Mouse (Mus musculus) hindbrain, embryonic 11.5 days (tissue): ENCODE data around the gene U90926. TPM values are rescaled to one million over a fixed set of nuclear protein-coding genes. Genes with fewer than 3 reads are reported as not detected.
"Not testable (repeated sequence)": the region's sequence is repeated elsewhere in the genome, so short reads cannot be mapped to it uniquely, and the experiment has no call there.

Experiments used
- ATAC-seq: fragments of 200-750 bp; cut with Nextera tagmentation; 2 replicates; pipeline ENCODE4 v1.8.0; 2017; ENCODE audit warnings: mild to moderate bottlenecking, moderate TSS enrichment, moderate library complexity; ENCODE audit not compliant: low FRiP score
- DNase-seq: peaks from one replicate; pipeline ENCODE4 v3.0.0-alpha.2; 2015; ENCODE audit warnings: low spot score
- H3K27ac ChIP-seq: fragments of 300-500 bp; sonication (generic); 2 replicates; pipeline ENCODE4 v1.5.1; 2014; ENCODE audit warnings: mild to moderate bottlenecking, low read depth, low read length
- H3K27me3 ChIP-seq: fragments of 300-500 bp; sonication (generic); 2 replicates; pipeline ENCODE4 v1.6.1; 2014; ENCODE audit warnings: mild to moderate bottlenecking, low read length, moderate library complexity, mixed read lengths; ENCODE audit not compliant: control insufficient read depth, insufficient read depth
- H3K36me3 ChIP-seq: fragments of 300-500 bp; sonication (generic); 2 replicates; pipeline ENCODE4 v1.6.1; 2014; ENCODE audit warnings: mild to moderate bottlenecking, low read length, moderate library complexity, mixed read lengths; ENCODE audit not compliant: control insufficient read depth, insufficient read depth
- H3K4me1 ChIP-seq: fragments of 300-500 bp; sonication (generic); replicated peaks from 2 replicates; pipeline ENCODE4 v1.6.1; 2014; ENCODE audit warnings: low read length, mixed read lengths; ENCODE audit not compliant: control insufficient read depth, insufficient read depth
- H3K4me2 ChIP-seq: fragments of 300-500 bp; sonication (generic); replicated peaks from 2 replicates; pipeline ENCODE4 v1.6.1; 2014; ENCODE audit warnings: mild to moderate bottlenecking, low read depth, low read length
- H3K4me3 ChIP-seq: fragments of 300-500 bp; sonication (generic); 2 replicates; pipeline ENCODE4 v1.5.1; 2014; ENCODE audit warnings: low read depth, low read length
- H3K9ac ChIP-seq: fragments of 300-500 bp; sonication (generic); 2 replicates; pipeline ENCODE4 v1.6.1; 2014; ENCODE audit warnings: low read depth, low read length
- H3K9me3 ChIP-seq: fragments of 300-500 bp; sonication (generic); 2 replicates; pipeline ENCODE4 v1.6.1; 2016; ENCODE audit warnings: low read length; ENCODE audit not compliant: control insufficient read depth
- WGBS: fragments of 180-500 bp; shearing (Covaris S2); extraction: QIAGEN DNeasy Blood & Tissue Kit; methylation state at CpG from one replicate; pipeline ENCODE4 v1.1.7; 2014; 5-methylcytosine and 5-hydroxymethylcytosine counted together
- polyA plus RNA-seq: library from polyadenylated mRNA; unstranded; fragments of >200 nt; fragmentation: Nextera tagmentation; extraction: Ambion mirVana; gene quantifications from 2 replicates; pipeline ENCODE4 v1.2.1, GENCODE M21; 2014

The U90926 gene
- polyA plus RNA-seq, 1 experiment from 2014 or later: not detected

DNA sequence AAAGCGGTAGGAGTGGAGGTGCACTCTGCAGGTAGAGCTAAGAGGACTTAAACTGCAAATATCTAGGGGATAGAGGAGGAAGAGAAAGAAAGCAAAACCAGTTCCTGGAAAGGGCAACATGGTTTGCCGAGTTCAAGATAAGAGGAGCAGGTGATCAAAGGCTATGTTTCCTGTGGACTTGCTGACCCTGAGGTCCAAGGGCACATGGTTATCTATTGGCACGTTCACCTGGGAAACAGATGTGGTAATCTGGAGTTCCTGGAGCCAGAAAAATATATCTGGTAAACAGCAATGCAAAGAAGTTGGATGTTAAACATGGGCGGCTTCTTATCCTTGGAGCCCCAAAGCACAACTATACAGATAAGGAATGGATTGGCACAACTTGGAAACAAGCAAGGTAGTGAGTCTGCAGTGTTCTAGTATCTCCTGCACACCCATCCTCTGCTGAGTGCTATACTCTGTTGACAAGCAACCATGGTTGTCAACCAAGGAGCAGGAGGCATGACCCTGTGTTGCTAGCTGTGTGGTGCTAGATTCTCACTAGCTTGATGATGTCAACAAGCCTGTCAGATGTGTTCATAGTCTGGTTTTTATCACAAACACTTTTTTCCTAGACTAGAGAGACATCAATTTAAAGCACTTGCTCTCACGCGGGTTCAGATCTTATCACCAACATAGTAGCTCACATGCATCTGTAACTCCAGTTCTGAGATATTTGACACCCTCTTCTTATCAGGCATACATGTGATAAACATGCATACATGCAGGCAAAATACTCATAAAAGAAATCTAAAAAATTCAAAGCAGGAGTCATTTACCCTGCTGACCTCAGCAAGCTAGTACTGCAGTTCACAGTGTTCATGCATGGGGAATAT is 10.8 kb downstream of the U90926 start:
- Histone ChIP-seq H3K4me2 (no peak overlapping the region), H3K9me3 (no peaks in the 10 kb centered on the region), H3K27me3 (no peaks in the 10 kb centered on the region), H3K9ac (no peak overlapping the region), H3K4me1 (no peaks in the 10 kb centered on the region), H3K36me3 (0 out of 2 replicates have a peak, but pooled peaks cover 2% of the 10 kb centered on the region), H3K4me3 (no peak overlapping the region), H3K27ac (no peak overlapping the region)
- ATAC-seq: no peak
- 90% methylated on average over 6 of the region's 6 CpGs for WGBS
- no peak for DNase-seq

DNA sequence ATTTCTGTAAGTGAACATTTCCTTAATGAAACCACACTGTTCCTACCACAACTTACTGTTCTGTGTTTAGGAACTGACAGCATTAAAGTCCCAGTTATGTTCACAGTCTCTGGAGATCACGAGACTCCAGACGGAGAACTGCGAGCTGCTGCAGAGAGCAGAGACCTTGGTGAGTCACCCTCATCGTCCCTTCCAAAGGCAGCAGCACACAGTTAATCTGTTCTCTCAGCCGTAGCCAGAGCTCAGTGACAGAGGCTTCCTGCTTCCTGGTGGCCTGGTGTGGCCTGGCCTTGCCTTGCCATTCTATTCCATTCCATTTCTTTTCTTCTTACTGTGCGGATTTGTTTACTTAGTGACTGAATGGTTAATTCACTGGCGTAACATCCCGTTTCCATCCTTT is 16.9 kb downstream of the U90926 start:
- H3K9ac ChIP-seq: no peak overlapping the region
- no peak overlapping the region for H3K4me2 ChIP-seq
- H3K36me3 ChIP-seq: 0 out of 2 replicates have a peak, but pooled peaks cover 5% of the 10 kb centered on the region
- H3K4me1 ChIP-seq: no peaks in the 10 kb centered on the region
- H3K27ac ChIP-seq: no peak overlapping the region
- no peaks in the 10 kb centered on the region for H3K27me3 ChIP-seq
- no peak for ATAC-seq
- no peak for DNase-seq
- H3K4me3 ChIP-seq: no peak overlapping the region
- WGBS: 83% methylated on average over 8 of the region's 8 CpGs
- no peaks in the 10 kb centered on the region for H3K9me3 ChIP-seq

DNA sequence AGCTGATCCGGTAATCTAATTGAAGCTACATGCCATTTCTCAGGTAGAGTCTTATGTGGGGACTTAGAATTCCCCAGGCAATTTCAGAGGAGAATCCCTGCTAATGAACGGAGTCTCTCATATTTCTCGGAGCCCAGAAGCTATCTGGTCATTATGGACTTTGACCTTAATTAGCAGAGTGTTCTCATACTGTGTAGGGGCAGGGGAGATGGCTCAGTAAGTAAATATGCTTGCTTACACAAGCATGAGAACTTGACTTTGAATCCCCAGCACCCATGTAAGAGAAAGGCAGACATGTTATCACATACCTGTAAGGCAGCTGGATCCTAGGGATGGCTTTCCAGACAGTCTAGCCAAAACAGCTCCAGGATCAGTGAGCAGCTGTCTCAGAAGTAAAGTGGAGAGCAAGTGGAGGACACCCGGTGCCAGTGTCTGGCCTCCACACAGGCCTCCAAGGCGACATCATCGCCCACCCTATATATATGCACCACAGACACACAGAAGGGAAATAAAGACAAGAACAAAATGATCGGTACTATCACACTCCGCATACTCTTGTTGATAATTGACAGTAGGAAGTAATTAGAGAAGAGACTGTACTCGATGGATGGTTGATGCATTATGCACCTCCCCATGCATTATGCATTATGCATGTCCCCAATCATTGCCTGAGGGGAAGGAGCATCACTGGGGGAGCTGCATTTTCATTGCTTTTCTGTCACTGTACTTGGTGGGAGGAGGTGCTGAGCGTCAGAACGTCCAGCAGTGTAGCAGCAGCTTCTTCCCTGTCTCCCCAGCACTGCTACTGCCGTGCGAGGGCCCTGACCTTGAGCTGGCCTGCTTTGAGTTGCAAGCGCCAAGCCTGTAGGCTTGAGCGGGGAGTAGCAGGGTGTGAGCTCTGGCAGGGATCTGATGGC is 18.1 kb downstream of the U90926 start:
- Histone ChIP-seq H3K4me1 (no peaks in the 10 kb centered on the region), H3K9ac (no peak overlapping the region), H3K4me2 (no peak overlapping the region), H3K4me3 (no peak overlapping the region), H3K27ac (no peak overlapping the region), H3K36me3 (peaks cover 7% of the 10 kb centered on the region; the same call in 1 of the 2 replicates), H3K27me3 (no peaks in the 10 kb centered on the region), H3K9me3 (no peaks in the 10 kb centered on the region)
- ATAC-seq (peak; percentile 65), DNase-seq (peak; percentile 8)
- WGBS: 86% methylated on average over 15 of the region's 15 CpGs

DNA sequence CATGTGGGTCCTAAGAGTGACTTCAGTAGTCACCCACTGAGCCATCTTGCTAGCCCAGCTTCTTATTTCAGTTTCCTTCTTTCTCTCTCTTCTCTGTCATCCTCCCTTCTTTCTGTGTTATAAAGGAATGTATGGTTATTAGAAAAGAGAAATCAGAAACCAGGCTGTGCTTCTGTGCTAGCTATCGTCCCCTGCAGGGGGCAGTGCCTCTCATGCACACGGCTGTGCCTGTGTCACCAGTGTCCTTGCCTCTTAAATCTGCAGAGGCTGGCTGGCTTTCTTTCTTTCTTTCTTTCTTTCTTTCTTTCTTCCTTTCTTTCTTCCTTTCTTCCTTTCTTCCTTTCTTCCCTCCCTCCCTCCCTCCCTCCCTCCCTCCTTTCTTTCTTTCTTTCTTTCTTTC is 19.5 kb downstream of the U90926 start:
- H3K27ac ChIP-seq, H3K4me1 ChIP-seq, ATAC-seq, H3K4me3 ChIP-seq, H3K36me3 ChIP-seq, H3K9ac ChIP-seq, H3K27me3 ChIP-seq, H3K4me2 ChIP-seq, H3K9me3 ChIP-seq: not testable (repeated sequence)
- DNase-seq: peak; percentile 35
- WGBS: 56% methylated on average over 2 of the region's 2 CpGs

DNA sequence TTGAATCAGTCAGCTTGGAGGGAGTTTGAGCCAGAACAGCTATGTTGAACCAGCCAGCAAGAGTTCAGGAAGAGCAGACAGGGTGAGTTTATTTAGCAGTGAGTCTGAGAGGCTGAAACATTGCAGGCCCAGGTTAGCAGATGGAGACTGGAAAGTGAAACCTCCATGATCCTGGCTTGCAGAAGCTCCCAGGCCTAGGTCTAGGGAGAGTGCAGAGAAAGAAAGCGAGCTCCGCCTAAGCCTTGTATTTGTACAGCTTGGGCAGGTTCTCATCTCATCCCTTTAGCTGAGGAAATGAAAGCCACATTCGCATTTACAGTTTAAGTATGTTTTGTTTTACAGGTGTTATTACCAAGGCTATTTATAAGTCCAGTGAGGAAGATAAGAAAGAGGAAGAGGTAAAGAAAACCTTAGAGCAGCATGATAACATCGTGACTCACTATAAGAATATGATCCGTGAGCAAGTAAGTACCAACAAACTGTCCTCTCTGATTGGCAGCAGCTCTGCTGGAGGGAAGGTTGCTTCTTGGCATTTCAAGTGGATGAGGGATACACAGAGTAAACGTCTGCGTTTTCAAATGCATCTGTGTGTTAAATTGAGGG is 26.2 kb downstream of the U90926 start:
- H3K36me3 ChIP-seq: peaks cover 10% of the 10 kb centered on the region

DNA sequence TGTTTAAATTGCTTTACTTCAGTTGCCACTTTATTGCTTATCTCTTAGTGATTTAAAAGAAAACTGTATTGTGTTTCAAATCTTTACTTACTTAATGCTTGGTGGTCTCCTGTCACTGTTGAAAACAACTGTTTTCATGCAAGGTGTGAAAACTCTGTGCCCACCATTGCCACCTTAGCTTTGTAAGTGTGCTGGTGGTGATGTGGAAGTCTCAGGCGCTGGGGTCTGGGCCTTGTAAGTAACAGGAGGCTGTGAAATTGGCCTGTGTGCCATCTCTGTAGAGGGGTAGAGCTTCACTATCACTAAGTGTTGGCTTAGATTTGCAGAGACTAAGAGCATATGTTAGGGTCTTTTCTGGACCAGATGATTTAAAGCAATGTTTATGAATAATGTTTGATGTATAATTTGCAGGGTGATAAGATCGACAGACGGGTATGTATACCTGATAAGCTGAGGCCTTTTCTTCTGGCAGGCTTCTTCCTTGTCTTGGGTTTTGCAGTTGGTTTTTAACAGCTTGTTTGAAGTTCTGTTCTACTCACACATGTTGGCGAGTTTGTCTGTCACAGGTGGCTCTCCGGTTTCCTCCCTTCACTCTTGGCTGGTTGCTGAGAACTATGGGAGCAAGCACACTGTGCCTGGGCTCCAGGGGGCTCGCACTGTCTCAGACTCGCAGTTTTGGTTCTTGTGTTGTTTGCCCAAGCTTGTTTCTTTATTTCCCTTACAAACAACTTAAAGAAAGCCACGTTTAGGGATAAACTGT is 32.0 kb downstream of the U90926 start:
- no peaks in the 10 kb centered on the region for H3K36me3 ChIP-seq
- no peaks in the 10 kb centered on the region for H3K9me3 ChIP-seq
- H3K27me3 ChIP-seq: no peaks in the 10 kb centered on the region
- no peak overlapping the region for H3K4me3 ChIP-seq
- ATAC-seq (no peak), DNase-seq (no peak)
- WGBS: 89% methylated on average over 8 of the region's 8 CpGs
- H3K4me2 ChIP-seq: no peak overlapping the region
- no peak overlapping the region for H3K27ac ChIP-seq
- no peaks in the 10 kb centered on the region for H3K4me1 ChIP-seq
- H3K9ac ChIP-seq: no peak overlapping the region

More for the DNA sequence above, 26.2 kb downstream of the U90926 start:
- Histone ChIP-seq H3K9ac (no peak overlapping the region), H3K27me3 (no peaks in the 10 kb centered on the region), H3K27ac (no peak overlapping the region), H3K4me2 (no peak overlapping the region), H3K4me3 (no peak overlapping the region), H3K9me3 (no peaks in the 10 kb centered on the region), H3K4me1 (no peaks in the 10 kb centered on the region)
- WGBS: 94% methylated on average over 7 of the region's 7 CpGs
- DNase-seq (no peak), ATAC-seq (no peak)

DNA sequence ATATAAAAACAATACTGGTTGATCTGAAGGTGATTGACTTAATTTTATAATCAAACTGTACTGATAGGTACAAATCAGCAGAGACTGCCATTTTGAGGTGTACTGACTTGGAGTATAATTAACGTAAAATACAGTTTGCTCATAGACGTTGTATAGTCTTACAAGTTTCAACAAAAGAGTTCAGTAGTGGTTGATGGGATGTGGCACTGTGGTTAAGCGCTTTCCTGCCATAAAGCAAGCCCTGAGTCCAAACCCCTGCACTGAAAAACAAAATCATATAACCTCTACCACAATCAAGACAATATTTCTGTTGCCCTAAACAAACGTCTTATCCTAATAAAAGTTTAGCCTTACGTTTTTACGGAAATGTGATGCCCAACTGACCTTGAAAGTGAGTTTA is 49.2 kb downstream of the U90926 start:
- WGBS: 95% methylated on average over 6 of the region's 6 CpGs

More for the DNA sequence above, 49.2 kb downstream of the U90926 start:
- Histone ChIP-seq H3K9ac (no peak overlapping the region), H3K4me1 (no peaks in the 10 kb centered on the region), H3K36me3 (no peaks in the 10 kb centered on the region), H3K27me3 (no peaks in the 10 kb centered on the region), H3K4me2 (no peak overlapping the region), H3K4me3 (no peak overlapping the region), H3K9me3 (no peaks in the 10 kb centered on the region), H3K27ac (no peak overlapping the region)
- ATAC-seq: no peak
- no peak for DNase-seq
